Mouse (Mus musculus): Measurements from ENCODE around the gene Wnk2. TPM values are rescaled to one million over a fixed set of nuclear protein-coding genes. Genes with fewer than 3 reads are reported as not detected.

Gene Wnk2
- polyA plus RNA-seq, 1 experiment from 2014 or later = 0.14 TPM

DNA sequence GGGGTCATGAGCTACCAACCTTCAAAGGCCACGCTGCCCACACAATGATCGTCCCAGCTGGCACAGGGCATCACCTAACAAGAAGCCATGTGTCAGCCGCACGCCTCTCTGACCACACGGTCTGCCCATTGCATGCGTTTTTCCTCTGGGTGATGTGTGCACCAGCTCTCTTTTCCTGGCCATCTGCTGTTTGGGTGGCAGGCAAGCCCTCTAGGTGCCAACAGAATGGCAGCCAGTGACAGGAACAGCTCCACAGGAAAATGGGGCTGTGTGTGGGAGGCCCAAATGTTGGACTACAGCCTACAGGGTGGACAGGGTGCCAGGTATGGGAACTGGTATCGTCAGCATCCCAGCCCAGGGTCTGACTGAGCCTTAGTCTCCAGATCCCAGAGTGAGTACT lies 24.5 kb upstream of the Wnk2 start:
- peaks cover 19% of the 10 kb centered on the region; the same call in 1 of the 2 replicates for H3K27me3 ChIP-seq (replicated peaks)
- H3K4me3 ChIP-seq = no peak overlapping the region
- 79% methylated on average over 7 of the region's 7 CpGs for WGBS (ENCODE audit: insufficient replicate concordance)
- H3K9ac ChIP-seq = no peak overlapping the region
- H3K4me1 ChIP-seq = no peaks in the 10 kb centered on the region
- no peak overlapping the region for H3K4me2 ChIP-seq
- no peak for ATAC-seq
- no peak overlapping the region for H3K27ac ChIP-seq
- no peaks in the 10 kb centered on the region for H3K36me3 ChIP-seq
- no peaks in the 10 kb centered on the region for H3K9me3 ChIP-seq (replicated peaks)

- Histone ChIP-seq H3K36me3 (no peaks in the 10 kb centered on the region), H3K9me3 (replicated peaks) (no peaks in the 10 kb centered on the region), H3K4me1 (no peaks in the 10 kb centered on the region), H3K9ac (no peak overlapping the region), H3K27ac (no peak overlapping the region), H3K4me2 (no peak overlapping the region), H3K4me3 (no peak overlapping the region), H3K27me3 (replicated peaks) (peaks cover 19% of the 10 kb centered on the region; the same call in 1 of the 2 replicates)
- no peak for ATAC-seq
- WGBS (ENCODE audit: insufficient replicate concordance) = 32% methylated on average over 1 of the region's 1 CpGs
These were observed 23.9 kb upstream of the Wnk2 start for GRCm38 (mm10) chr13:49171729-49172128.

GRCm38 (mm10) chr13:49170623-49171022 lies 22.8 kb upstream of the Wnk2 start:
- peaks cover 19% of the 10 kb centered on the region; the same call in 1 of the 2 replicates for H3K27me3 ChIP-seq (replicated peaks)
- H3K9ac ChIP-seq = no peak overlapping the region
- H3K4me1 ChIP-seq = no peaks in the 10 kb centered on the region
- no peaks in the 10 kb centered on the region for H3K36me3 ChIP-seq
- 81% methylated on average over 11 of the region's 11 CpGs for WGBS (ENCODE audit: insufficient replicate concordance)
- no peak for ATAC-seq
- H3K27ac ChIP-seq = no peak overlapping the region
- H3K4me2 ChIP-seq = no peak overlapping the region
- no peak overlapping the region for H3K4me3 ChIP-seq
- no peaks in the 10 kb centered on the region for H3K9me3 ChIP-seq (replicated peaks)

DNA sequence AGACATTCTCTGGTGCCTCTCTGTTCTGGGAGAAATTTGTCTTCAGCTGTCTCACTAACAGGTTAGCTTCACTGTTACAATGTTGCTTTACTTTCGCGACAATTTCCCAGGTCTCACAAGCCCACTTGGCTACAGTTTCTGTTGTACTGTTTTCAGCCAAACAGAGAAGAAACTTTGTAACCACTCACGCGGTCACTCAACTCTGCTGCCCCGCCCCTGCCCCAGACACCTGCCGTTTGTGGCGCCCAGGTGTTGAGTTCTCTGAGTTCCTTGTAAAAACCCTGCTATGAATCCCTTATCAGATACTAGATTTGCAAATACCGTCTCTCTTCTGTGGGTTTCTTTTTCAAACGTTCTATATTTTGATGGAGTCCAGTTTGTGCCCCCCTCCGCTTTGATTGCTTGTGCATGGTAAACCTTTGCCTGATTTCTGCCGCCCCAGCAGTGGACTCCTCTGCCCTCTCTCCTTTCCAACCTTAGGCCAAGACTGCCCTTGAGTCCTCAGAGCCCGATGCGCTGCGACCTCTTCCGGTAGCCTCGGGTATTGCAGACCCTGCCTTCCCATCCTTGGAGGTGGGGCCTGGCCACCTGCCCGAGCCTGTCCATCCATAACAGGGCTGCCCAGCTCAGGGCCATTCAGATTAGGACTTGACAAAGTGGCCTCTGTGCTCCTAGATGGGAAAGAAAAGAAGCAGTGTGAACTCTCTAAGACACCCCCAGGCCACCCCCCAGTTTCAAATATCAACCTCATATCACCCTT lies 21.8 kb upstream of the Wnk2 start:
- 0 out of 2 replicates have a peak, but pooled peaks have one; percentile 49 for ATAC-seq
- H3K4me3 ChIP-seq = no peak overlapping the region
- H3K9ac ChIP-seq = no peak overlapping the region
- H3K36me3 ChIP-seq = no peaks in the 10 kb centered on the region
- no peak overlapping the region for H3K27ac ChIP-seq
- H3K9me3 ChIP-seq (replicated peaks) = no peaks in the 10 kb centered on the region
- no peaks in the 10 kb centered on the region for H3K4me1 ChIP-seq
- H3K4me2 ChIP-seq = no peak overlapping the region
- peaks cover 22% of the 10 kb centered on the region; the same call in 1 of the 2 replicates for H3K27me3 ChIP-seq (replicated peaks)
- 16% methylated on average over 17 of the region's 17 CpGs for WGBS (ENCODE audit: insufficient replicate concordance)

GRCm38 (mm10) chr13:49167081-49167480 lies 19.3 kb upstream of the Wnk2 start:
- ATAC-seq = no peak
- WGBS (ENCODE audit: insufficient replicate concordance) = 56% methylated on average over 9 of the region's 9 CpGs
- Histone ChIP-seq H3K4me2 (no peak overlapping the region), H3K4me3 (no peak overlapping the region), H3K36me3 (no peaks in the 10 kb centered on the region), H3K4me1 (no peaks in the 10 kb centered on the region; the same call in 1 of the 2 replicates), H3K27me3 (replicated peaks) (peaks cover 24% of the 10 kb centered on the region; the same call in 1 of the 2 replicates), H3K9ac (no peak overlapping the region), H3K9me3 (replicated peaks) (no peaks in the 10 kb centered on the region), H3K27ac (no peak overlapping the region)

DNA sequence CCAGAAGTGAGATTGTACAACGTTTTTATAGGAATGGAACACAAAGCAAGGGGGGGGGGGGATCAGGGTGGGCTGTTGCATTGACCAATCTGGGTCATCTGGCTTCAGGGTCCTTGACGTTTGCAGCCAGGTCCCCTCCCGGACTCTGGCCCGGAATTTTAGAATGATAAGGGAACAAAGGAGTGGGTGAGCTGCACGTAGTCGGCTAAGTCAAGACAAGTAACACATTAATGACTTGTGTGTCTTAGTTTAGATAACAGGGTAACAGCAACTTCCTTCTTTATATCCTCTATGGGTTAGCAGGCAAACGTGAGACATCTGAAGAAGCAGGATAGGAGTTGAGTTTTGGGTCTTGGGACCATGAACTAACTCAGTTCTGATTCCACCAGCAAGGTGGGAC lies 15.8 kb upstream of the Wnk2 start:
- H3K9me3 ChIP-seq (replicated peaks) = no peaks in the 10 kb centered on the region
- no peaks in the 10 kb centered on the region; the same call in 1 of the 2 replicates for H3K4me1 ChIP-seq
- no peaks in the 10 kb centered on the region for H3K36me3 ChIP-seq
- H3K4me2 ChIP-seq = no peak overlapping the region
- no peak overlapping the region for H3K9ac ChIP-seq
- no peak overlapping the region for H3K27ac ChIP-seq
- WGBS (ENCODE audit: insufficient replicate concordance) = 13% methylated on average over 7 of the region's 7 CpGs
- H3K27me3 ChIP-seq (replicated peaks) = peaks cover 18% of the 10 kb centered on the region; the same call in 1 of the 2 replicates
- H3K4me3 ChIP-seq = no peak overlapping the region
- no peak for ATAC-seq

GRCm38 (mm10) chr13:49162722-49163121 lies 14.9 kb upstream of the Wnk2 start:
- Histone ChIP-seq H3K27me3 (replicated peaks) (peaks cover 18% of the 10 kb centered on the region; the same call in 1 of the 2 replicates), H3K9ac (no peak overlapping the region), H3K36me3 (no peaks in the 10 kb centered on the region), H3K4me2 (no peak overlapping the region), H3K9me3 (replicated peaks) (no peaks in the 10 kb centered on the region), H3K4me3 (no peak overlapping the region), H3K27ac (no peak overlapping the region), H3K4me1 (no peaks in the 10 kb centered on the region; the same call in 1 of the 2 replicates)
- no peak for ATAC-seq
- WGBS (ENCODE audit: insufficient replicate concordance) = 18% methylated on average over 4 of the region's 4 CpGs

DNA sequence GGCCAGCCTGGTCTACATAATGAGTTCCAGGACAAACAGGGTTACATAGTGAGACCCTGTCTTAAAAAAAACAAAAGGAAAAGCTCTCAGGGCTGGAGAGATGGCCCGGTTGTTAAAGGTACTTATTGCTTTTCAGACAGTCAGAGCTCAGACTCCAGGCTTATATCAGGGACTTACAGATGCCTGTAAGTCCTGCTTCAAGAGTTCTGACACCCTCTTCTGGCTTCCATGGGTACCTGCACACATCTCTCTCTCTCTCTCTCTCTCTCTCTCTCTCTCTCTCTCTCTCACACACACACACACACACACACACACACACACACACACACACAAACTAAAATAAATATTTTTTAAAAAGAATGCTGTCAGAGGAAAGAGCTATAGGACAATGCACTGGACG lies 13.4 kb upstream of the Wnk2 start:
- H3K27me3 ChIP-seq (replicated peaks) = peaks cover 20% of the 10 kb centered on the region
- WGBS (ENCODE audit: insufficient replicate concordance) = 53% methylated on average over 2 of the region's 2 CpGs
- no peaks in the 10 kb centered on the region for H3K36me3 ChIP-seq
- no peaks in the 10 kb centered on the region; the same call in 1 of the 2 replicates for H3K4me1 ChIP-seq
- H3K4me2 ChIP-seq = no peak overlapping the region
- ATAC-seq = no peak
- H3K4me3 ChIP-seq = no peak overlapping the region
- no peak overlapping the region for H3K27ac ChIP-seq
- no peak overlapping the region for H3K9ac ChIP-seq
- H3K9me3 ChIP-seq (replicated peaks) = 0 out of 2 replicates have a peak, but pooled peaks cover 4% of the 10 kb centered on the region

- Histone ChIP-seq H3K4me3 (no peak overlapping the region), H3K4me2 (no peak overlapping the region), H3K27ac (no peak overlapping the region), H3K4me1 (no peaks in the 10 kb centered on the region; the same call in 1 of the 2 replicates), H3K36me3 (no peaks in the 10 kb centered on the region), H3K27me3 (replicated peaks) (peaks cover 37% of the 10 kb centered on the region), H3K9ac (no peak overlapping the region), H3K9me3 (replicated peaks) (0 out of 2 replicates have a peak, but pooled peaks cover 4% of the 10 kb centered on the region)
- WGBS (ENCODE audit: insufficient replicate concordance) = 68% methylated on average over 10 of the region's 10 CpGs
- ATAC-seq = no peak
These were observed 10.4 kb upstream of the Wnk2 start for GRCm38 (mm10) chr13:49158040-49158713.

- H3K4me3 ChIP-seq = no peak overlapping the region
- WGBS (ENCODE audit: insufficient replicate concordance) = 56% methylated on average over 4 of the region's 4 CpGs
- peaks cover 37% of the 10 kb centered on the region for H3K27me3 ChIP-seq (replicated peaks)
- no peaks in the 10 kb centered on the region for H3K4me1 ChIP-seq
- no peak for ATAC-seq
- H3K4me2 ChIP-seq = no peak overlapping the region
- no peak overlapping the region for H3K9ac ChIP-seq
- H3K9me3 ChIP-seq (replicated peaks) = 0 out of 2 replicates have a peak, but pooled peaks cover 4% of the 10 kb centered on the region
- no peaks in the 10 kb centered on the region for H3K36me3 ChIP-seq
- H3K27ac ChIP-seq = no peak overlapping the region
These were observed 8.8 kb upstream of the Wnk2 start for GRCm38 (mm10) chr13:49156645-49157044.

- no peaks in the 10 kb centered on the region for H3K4me1 ChIP-seq
- H3K9me3 ChIP-seq (replicated peaks) = 0 out of 2 replicates have a peak, but pooled peaks cover 4% of the 10 kb centered on the region
- no peak overlapping the region for H3K4me3 ChIP-seq
- ATAC-seq = no peak
- H3K27ac ChIP-seq = no peak overlapping the region
- H3K9ac ChIP-seq = no peak overlapping the region; the same call in 1 of the 2 replicates
- 59% methylated on average over 7 of the region's 7 CpGs for WGBS (ENCODE audit: insufficient replicate concordance)
- no peak overlapping the region for H3K4me2 ChIP-seq
- no peaks in the 10 kb centered on the region for H3K36me3 ChIP-seq
- H3K27me3 ChIP-seq (replicated peaks) = peaks cover 51% of the 10 kb centered on the region
These were observed 6.8 kb upstream of the Wnk2 start for GRCm38 (mm10) chr13:49154621-49155020.

DNA sequence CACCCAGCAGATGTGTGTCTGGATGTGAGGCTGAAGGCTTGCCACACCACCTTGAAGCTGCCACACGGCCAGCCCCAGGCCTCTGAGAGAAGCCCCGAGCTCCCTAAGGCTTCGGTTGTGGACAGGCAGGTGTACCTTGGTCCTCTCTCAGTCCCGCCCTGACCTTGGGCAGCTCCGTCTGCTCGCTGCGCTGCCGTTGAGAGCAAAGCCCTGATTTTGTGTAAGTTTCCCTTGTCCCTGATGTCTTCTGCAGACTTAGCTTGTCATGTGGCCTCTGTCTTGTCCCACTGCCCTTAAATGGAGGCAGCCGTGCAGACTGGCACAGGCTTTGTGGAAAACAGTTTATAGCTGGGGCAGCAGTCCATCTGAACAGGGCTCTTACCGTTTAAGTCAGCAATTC lies 6.2 kb upstream of the Wnk2 start:
- Histone ChIP-seq H3K9me3 (replicated peaks) (0 out of 2 replicates have a peak, but pooled peaks cover 4% of the 10 kb centered on the region), H3K4me3 (no peak overlapping the region), H3K27me3 (replicated peaks) (peaks cover 52% of the 10 kb centered on the region), H3K27ac (no peak overlapping the region), H3K4me1 (no peaks in the 10 kb centered on the region), H3K9ac (no peak overlapping the region), H3K4me2 (no peak overlapping the region), H3K36me3 (no peaks in the 10 kb centered on the region)
- 71% methylated on average over 10 of the region's 10 CpGs for WGBS (ENCODE audit: insufficient replicate concordance)
- ATAC-seq = no peak

All from liver, embryonic 12.5 days (tissue).